Mouse (Mus musculus) liver, adult 2 months (tissue): ENCODE measurements around the gene Hoxb3.

Experiments
- CTCF ChIP-seq: fragments of 200-500 bp; IDR thresholded peaks from 2 replicates; pipeline ENCODE4 v1.5.1; 2011; ENCODE audit warnings: low read depth, low read length, control low read depth
- POLR2A ChIP-seq: fragments of 200-500 bp; IDR thresholded peaks from 2 replicates; pipeline ENCODE4 v1.6.1; 2011; ENCODE audit warnings: low read length, control low read depth; ENCODE audit not compliant: insufficient read depth; ENCODE audit errors: extremely low read depth

- TF ChIP-seq CTCF (no peak), POLR2A (no peak)
Observed at GRCm38 (mm10) chr11:96319910-96320309, 3.2 kb upstream of the Hoxb3 start.
